ENCODE assay signal across 8 mouse cellular contexts in genomic region chr4:141874601-141875460, GRCm38 (mm10). TPM values are rescaled to one million over a fixed set of nuclear protein-coding genes. Genes with fewer than 3 reads are reported as not detected.
DNase-seq lines count a peak whose midpoint lies in the region; ATAC-seq and TF ChIP-seq lines count a peak whose summit lies in the region.

TSS of gene Efhd2 (minus strand) at chr4:141874920.

- in situ Hi-C loops in Patski (cut with MboI; ENCODE audit: low pct_unique_long_range_greater_than_20kb) = loop anchor here (5.0 kb wide), 1 partner anchor 52 kb away; no protein-coding TSS in a partner anchor

- H3K27me3 ChIP-seq in Patski = no peaks in the 10 kb centered on the region
- H3K27me3 ChIP-seq in hindbrain, embryonic 11.5 days (ENCODE audit: control insufficient read depth, insufficient read depth, low read length) = no peaks in the 10 kb centered on the region

- no peaks in the 10 kb centered on the region for H3K36me3 ChIP-seq in hindbrain, embryonic 11.5 days (ENCODE audit: control insufficient read depth, insufficient read depth, low read length)

- peak; percentile 91 for ATAC-seq in Patski
- ATAC-seq in hindbrain, embryonic 11.5 days (ENCODE audit: low FRiP score) = peak; percentile 92

- peak within 1 kb of the TSS; percentile 98 for H3K4me2 ChIP-seq in hindbrain, embryonic 11.5 days (replicated peaks; ENCODE audit: low read depth, low read length)

- peaks cover 5% of the 10 kb centered on the region; the same call in 1 of the 2 replicates for H3K4me1 ChIP-seq in hindbrain, embryonic 11.5 days (replicated peaks; ENCODE audit: control insufficient read depth, insufficient read depth, low read length)

- peak within 1 kb of the TSS; percentile 31; the same call in 1 of the 2 replicates for H3K27ac ChIP-seq in hindbrain, embryonic 11.5 days (ENCODE audit: low read depth, low read length)

- TF ChIP-seq CTCF in Patski (IDR thresholded peaks at IDR 0.05) = no peak

- 1% methylated on average over 53 of the region's 73 CpGs for WGBS in hindbrain, embryonic 11.5 days

- peak within 1 kb of the TSS; percentile 70 for H3K9ac ChIP-seq in hindbrain, embryonic 11.5 days (ENCODE audit: low read depth, low read length)

- peak within 1 kb of the TSS; percentile 67 for H3K4me3 ChIP-seq in hindbrain, embryonic 11.5 days (ENCODE audit: low read depth, low read length)

- POLR2A ChIA-PET in Patski (lab: Charles Lee) = interaction anchor here (0.6 kb wide), 1 partner anchor 210 kb away, joined by 3 read pairs; no protein-coding TSS in a partner anchor

- no peak for DNase-seq in Patski (ENCODE audit: low read depth, low spot score)
- DNase-seq in cerebellum, adult 9-10 months = peak; percentile 74
- peak in 1 of 2 experiments; percentile 81 for DNase-seq in frontal cortex, adult 2 months (ENCODE audit: extremely low spot score in 1 of 2, low spot score in 1 of 2)
- DNase-seq in hindbrain, embryonic 11.5 days (ENCODE audit: low spot score) = peak; percentile 84
- DNase-seq in layer of hippocampus, postnatal 25 days (ENCODE audit: extremely low spot score in 1 of 2, low spot score in 1 of 2) = peak; percentile 65 to 67
- DNase-seq in lung, postnatal 4 days = peak; percentile 88 to 89
- DNase-seq in right cerebral cortex, adult 18-20 months = peak; percentile 83
- peak; percentile 77 to 83 for DNase-seq in urinary bladder, postnatal 36 days (ENCODE audit: low spot score in 2 of 2)

- H3K9me3 ChIP-seq in hindbrain, embryonic 11.5 days (ENCODE audit: control insufficient read depth, low read length) = no peaks in the 10 kb centered on the region

- CTCF ChIA-PET in Patski (lab: Charles Lee) = no interaction called here

RNA-seq across cellular contexts. Expression of gene Efhd2, which starts in this region (rescaled TPM):
- polyA plus RNA-seq in Patski (2021) = 54.6 TPM
- polyA plus RNA-seq in frontal cortex, adult 2 months (2012; rRNA removed) = 244 and 256 TPM in 2 replicates
- 25.0 and 26.1 TPM in 2 replicates for polyA plus RNA-seq in hindbrain, embryonic 11.5 days (2014; fragmentation: Nextera tagmentation; extraction: Ambion mirVana)
- total RNA-seq in layer of hippocampus, postnatal 25 days (2021) = 100 to 1,000 TPM; 125 to 131 TPM
